Mouse (Mus musculus) MEL (cell line): ENCODE data around the gene Naa20. TPM values are rescaled to one million over a fixed set of nuclear protein-coding genes. Genes with fewer than 3 reads are reported as not detected.

Source experiments
- DNase-seq: peaks from one replicate; pipeline ENCODE4 v3.0.0; 2011; ENCODE audit warnings: low read depth, low spot score
- H3K27ac ChIP-seq: 2 replicates; pipeline ENCODE4 v1.5.1; 2012; ENCODE audit warnings: low read depth, mild to moderate bottlenecking, control low read depth, low read length, moderate library complexity; ENCODE audit not compliant: control insufficient read depth
- H3K27me3 ChIP-seq, 2 experiments: fragments of 150-350 bp in 1 of 2; sonication (generic) in 1 of 2; 2 replicates each; pipeline ENCODE4 v1.6.1; 2012; ENCODE audit warnings: low read length in 2 of 2, mild to moderate bottlenecking in 2 of 2, improper control_type of control experiment in 1 of 2, moderate library complexity in 1 of 2; ENCODE audit not compliant: insufficient read depth in 2 of 2, control insufficient read depth in 1 of 2
- H3K36me3 ChIP-seq, 2 experiments: 2 replicates each; pipeline ENCODE4 v1.6.1; 2012 to 2014; ENCODE audit warnings: low read length in 2 of 2, improper control_type of control experiment in 1 of 2, inconsistent platforms in 1 of 2, mild to moderate bottlenecking in 1 of 2; ENCODE audit not compliant: insufficient read depth in 2 of 2, control insufficient read depth in 1 of 2
- H3K4me1 ChIP-seq, 2 experiments: fragments of 150-350 bp in 1 of 2; sonication (generic) in 1 of 2; 2 replicates each; pipeline ENCODE4 v1.6.1; 2012; ENCODE audit warnings: low read length in 2 of 2, improper control_type of control experiment in 1 of 2, mild to moderate bottlenecking in 1 of 2; ENCODE audit not compliant: insufficient read depth in 2 of 2, control insufficient read depth in 1 of 2
- H3K4me3 ChIP-seq, 2 experiments: fragments of 150-350 bp in 1 of 2; sonication (generic) in 1 of 2; 2 replicates each; pipeline ENCODE4 v1.5.1; 2012; ENCODE audit warnings: low read depth in 2 of 2, low read length in 2 of 2, mild to moderate bottlenecking in 2 of 2, moderate library complexity in 2 of 2, control low read depth in 1 of 2, improper control_type of control experiment in 1 of 2; ENCODE audit not compliant: control insufficient read depth in 1 of 2, insufficient read depth in 1 of 2
- H3K79me2 ChIP-seq: 2 replicates; pipeline ENCODE4 v1.6.1; 2012; ENCODE audit warnings: mild to moderate bottlenecking, low read length, moderate library complexity; ENCODE audit not compliant: control insufficient read depth, poor library complexity, insufficient read depth
- H3K9ac ChIP-seq: 2 replicates; pipeline ENCODE4 v1.6.1; 2012; ENCODE audit warnings: low read depth, mild to moderate bottlenecking, control low read depth, low read length, moderate library complexity; ENCODE audit not compliant: control insufficient read depth, poor library complexity, severe bottlenecking
- H3K9me3 ChIP-seq: fragments of 150-350 bp; sonication (generic); replicated peaks from 2 replicates; pipeline ENCODE4 v1.6.1; 2012; ENCODE audit warnings: mild to moderate bottlenecking, low read length, improper control_type of control experiment, moderate library complexity; ENCODE audit not compliant: insufficient read depth
- BHLHE40 ChIP-seq: IDR thresholded peaks from 2 replicates; pipeline ENCODE4 v1.6.1; 2012; ENCODE audit warnings: low read depth, mild to moderate bottlenecking, inconsistent platforms, low read length, improper control_type of control experiment, borderline replicate concordance
- CHD1 ChIP-seq: IDR thresholded peaks from 2 replicates; pipeline ENCODE4 v1.6.1; 2012; ENCODE audit warnings: low read depth, mild to moderate bottlenecking, inconsistent platforms, low read length, improper control_type of control experiment
- CTCF ChIP-seq, 3 experiments: IDR thresholded peaks in 2 of 3; conservative IDR thresholded peaks in 1 of 3; 2 replicates each; pipeline ENCODE4 v1.5.1; 2011 to 2012; ENCODE audit warnings: low read length in 3 of 3, low read depth in 2 of 3, mild to moderate bottlenecking in 2 of 3, improper control_type of control experiment in 1 of 3, inconsistent platforms in 1 of 3, mixed read lengths in 1 of 3, moderate library complexity in 1 of 3; ENCODE audit not compliant: control insufficient read depth in 1 of 3, insufficient read depth in 1 of 3, poor library complexity in 1 of 3, severe bottlenecking in 1 of 3
- E2F4 ChIP-seq: IDR thresholded peaks from 2 replicates; pipeline ENCODE4 v1.6.1; 2011; ENCODE audit warnings: low read depth, low read length, improper control_type of control experiment, borderline replicate concordance
- ELF1 ChIP-seq: IDR thresholded peaks from 2 replicates; pipeline ENCODE4 v1.6.1; 2014; ENCODE audit warnings: low read depth, mild to moderate bottlenecking, inconsistent platforms, low read length, improper control_type of control experiment, moderate library complexity
- GABPA ChIP-seq: IDR thresholded peaks from 2 replicates; pipeline ENCODE4 v1.6.1; 2012; ENCODE audit warnings: low read depth, mild to moderate bottlenecking, inconsistent platforms, low read length, improper control_type of control experiment, moderate library complexity
- GATA1 ChIP-seq: IDR thresholded peaks from 2 replicates; pipeline ENCODE4 v1.6.1; 2011; ENCODE audit warnings: low read depth, low read length, improper control_type of control experiment
- HCFC1 ChIP-seq: IDR thresholded peaks from 2 replicates; pipeline ENCODE4 v1.6.1; 2012; ENCODE audit warnings: low read depth, mild to moderate bottlenecking, inconsistent platforms, low read length, improper control_type of control experiment, moderate library complexity
- JUND ChIP-seq: IDR thresholded peaks from 2 replicates; pipeline ENCODE4 v1.6.1; 2011; ENCODE audit warnings: low read depth, mild to moderate bottlenecking, improper control_type of control experiment, low read length
- KAT2A ChIP-seq: conservative IDR thresholded peaks from 2 replicates; pipeline ENCODE4 v1.6.1; 2012; ENCODE audit warnings: low read depth, low read length, improper control_type of control experiment, inconsistent platforms
- MEF2A ChIP-seq: IDR thresholded peaks from 2 replicates; pipeline ENCODE4 v1.6.1; 2014; ENCODE audit warnings: low read depth, mild to moderate bottlenecking, inconsistent platforms, low read length, improper control_type of control experiment; ENCODE audit not compliant: poor library complexity, insufficient replicate concordance, severe bottlenecking; ENCODE audit errors: extremely low read depth
- MXI1 ChIP-seq: IDR thresholded peaks from 2 replicates; pipeline ENCODE4 v1.6.1; 2011; ENCODE audit warnings: mild to moderate bottlenecking, low read depth, low read length, improper control_type of control experiment
- MYC ChIP-seq: IDR thresholded peaks from 2 replicates; pipeline ENCODE4 v1.6.1; 2011; ENCODE audit warnings: low read depth, mild to moderate bottlenecking, low read length, improper control_type of control experiment, moderate library complexity
- NELFE ChIP-seq: IDR thresholded peaks from 2 replicates; pipeline ENCODE4 v1.6.1; 2011; ENCODE audit warnings: low read depth, low read length, improper control_type of control experiment
- NRF1 ChIP-seq: IDR thresholded peaks from 2 replicates; pipeline ENCODE4 v1.6.1; 2014; ENCODE audit warnings: low read depth, mild to moderate bottlenecking, inconsistent platforms, low read length, improper control_type of control experiment, moderate library complexity; ENCODE audit not compliant: poor library complexity, insufficient read depth, severe bottlenecking
- POLR2A ChIP-seq, 2 experiments: IDR thresholded peaks; 2 replicates each; pipeline ENCODE4 v1.6.1; 2011 to 2012; ENCODE audit warnings: low read length in 2 of 2, mild to moderate bottlenecking in 2 of 2, control low read depth in 1 of 2, improper control_type of control experiment in 1 of 2, low read depth in 1 of 2, moderate library complexity in 1 of 2; ENCODE audit not compliant: control insufficient read depth in 1 of 2, insufficient read depth in 1 of 2, poor library complexity in 1 of 2
- POLR2AphosphoS2 ChIP-seq: IDR thresholded peaks from 2 replicates; pipeline ENCODE4 v1.6.1; 2011; ENCODE audit warnings: low read length, improper control_type of control experiment
- RAD21 ChIP-seq: IDR thresholded peaks from 2 replicates; pipeline ENCODE4 v1.6.1; 2011; ENCODE audit warnings: mild to moderate bottlenecking, low read depth, low read length, improper control_type of control experiment
- SMC3 ChIP-seq: IDR thresholded peaks from 2 replicates; pipeline ENCODE4 v1.6.1; 2011; ENCODE audit warnings: low read depth, low read length, improper control_type of control experiment
- TBP ChIP-seq: IDR thresholded peaks from 2 replicates; pipeline ENCODE4 v1.8.0; 2011; ENCODE audit warnings: low read depth, low read length, improper control_type of control experiment
- UBTF ChIP-seq: IDR thresholded peaks from 2 replicates; pipeline ENCODE4 v1.6.1; 2012; ENCODE audit warnings: low read depth, mild to moderate bottlenecking, inconsistent platforms, low read length, improper control_type of control experiment, moderate library complexity, borderline replicate concordance; ENCODE audit not compliant: insufficient read depth
- USF2 ChIP-seq, 2 experiments: IDR thresholded peaks; 2 replicates each; pipeline ENCODE4 v1.6.1; 2011 to 2012; ENCODE audit warnings: improper control_type of control experiment in 2 of 2, low read length in 2 of 2, borderline replicate concordance in 1 of 2, inconsistent platforms in 1 of 2, low read depth in 1 of 2, mild to moderate bottlenecking in 1 of 2; ENCODE audit not compliant: insufficient read depth in 1 of 2
- ZC3H11A ChIP-seq: IDR thresholded peaks from 2 replicates; pipeline ENCODE4 v1.6.1; 2012; ENCODE audit warnings: low read depth, mild to moderate bottlenecking, inconsistent platforms, low read length, improper control_type of control experiment
- ZNF384 ChIP-seq: IDR thresholded peaks from 2 replicates; pipeline ENCODE4 v1.6.1; 2012; ENCODE audit warnings: low read depth, mild to moderate bottlenecking, inconsistent platforms, low read length, improper control_type of control experiment
- polyA plus RNA-seq, 2 experiments: library from polyadenylated mRNA; stranded (reverse) in 1 of 2; unstranded in 1 of 2; fragments of >175 nt in 1 of 2; fragments of >200 nt in 1 of 2; gene quantifications; 2 replicates each; pipeline versions ENCODE4 v1.2.1 to v1.2.4; 2012; ENCODE audit warnings: low replicate concordance in 2 of 2, low read depth in 1 of 2; ENCODE audit not compliant: insufficient read length in 2 of 2, insufficient read depth in 1 of 2, missing spikeins in 1 of 2
- total RNA-seq: library from RNA; depleted of rRNA; stranded (reverse); fragments of 300-350 nt; gene quantifications from 2 replicates; pipeline ENCODE4 v1.2.3, GENCODE M21; 2012

Gene Naa20
- total and polyA plus RNA-seq, 3 experiments: 86.3 to 88.1 TPM; not detected in 1

DNA sequence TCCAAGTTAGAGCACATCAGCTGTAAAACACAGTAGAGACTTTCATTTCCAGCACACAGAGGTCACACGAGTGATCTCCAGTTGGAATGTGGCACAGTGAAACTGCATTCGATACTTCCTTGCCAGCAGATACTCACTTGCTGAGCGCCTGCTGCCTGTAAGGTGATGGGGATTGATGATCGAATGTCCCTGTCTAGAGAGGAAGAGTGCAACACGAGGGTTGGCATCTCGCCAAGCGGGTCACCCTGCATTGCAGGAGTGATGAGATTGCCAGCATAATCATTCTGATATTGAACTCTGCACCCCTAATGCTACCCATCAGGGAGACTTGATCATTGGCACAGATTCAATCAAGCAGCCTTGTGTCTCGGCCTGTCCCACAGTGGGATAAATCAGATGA lies 44.0 kb upstream of the Naa20 start:
- Histone ChIP-seq H3K4me1 (no peaks in the 10 kb centered on the region), H3K9ac (no peak overlapping the region), H3K27me3 (no peaks in the 10 kb centered on the region; a peak in 1 of 4 replicates), H3K79me2 (no peaks in the 10 kb centered on the region), H3K9me3 (no peaks in the 10 kb centered on the region), H3K36me3 (no peaks in the 10 kb centered on the region), H3K27ac (no peak overlapping the region), H3K4me3 (no peak overlapping the region)
- peak; percentile 2 for DNase-seq
- TF ChIP-seq GABPA (no peak), ELF1 (no peak), RAD21 (no peak), GATA1 (no peak), ZNF384 (no peak), SMC3 (no peak), HCFC1 (no peak), TBP (no peak), MYC (no peak), CHD1 (no peak), ZC3H11A (no peak), UBTF (no peak), NRF1 (no peak), POLR2AphosphoS2 (no peak), NELFE (no peak)

DNA sequence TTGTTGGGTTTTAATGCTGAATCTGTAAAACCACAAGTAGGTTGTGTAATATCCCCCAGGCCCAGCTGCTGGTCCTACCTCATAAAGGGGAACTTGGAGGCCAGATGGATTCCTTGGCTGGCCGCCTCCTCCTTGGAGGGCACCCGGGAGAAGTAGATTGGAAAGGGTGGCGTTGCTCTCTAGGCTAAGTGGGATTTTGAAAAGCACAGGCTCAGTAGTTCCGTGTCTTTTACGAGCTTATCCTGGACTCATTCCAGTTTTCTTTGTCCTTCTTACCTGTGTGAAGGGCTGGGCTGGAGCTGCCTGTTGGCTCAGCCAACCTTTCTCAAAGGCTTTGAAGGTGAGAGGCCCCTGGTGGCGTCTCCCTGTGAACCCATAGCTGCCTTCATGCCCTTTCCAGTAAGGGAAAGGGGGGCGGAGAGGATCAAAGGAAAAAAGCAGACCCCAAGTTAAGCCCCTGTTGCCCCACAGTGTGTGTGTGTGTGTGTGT lies 42.4 kb upstream of the Naa20 start:
- Histone ChIP-seq H3K4me3 (no peak overlapping the region), H3K27me3 (no peaks in the 10 kb centered on the region; a peak in 1 of 4 replicates)
- TF ChIP-seq CTCF (IDR thresholded peaks at IDR 0.05 in 2 of 3, conservative IDR thresholded peaks at IDR 0.05 in 1 of 3; ENCODE audit: control insufficient read depth in 1 of 3, insufficient read depth in 1 of 3, low read depth in 2 of 3, low read length in 3 of 3, poor library complexity in 1 of 3, severe bottlenecking in 1 of 3): no peak
- TF ChIP-seq BHLHE40: no peak
- no peak for TF ChIP-seq E2F4
- TF ChIP-seq MEF2A: no peak
- TF ChIP-seq GABPA: no peak
- no peak for TF ChIP-seq NRF1
- TF ChIP-seq POLR2A (IDR thresholded peaks at IDR 0.05; ENCODE audit: control insufficient read depth in 1 of 2, insufficient read depth in 1 of 2, low read depth in 1 of 2, low read length in 2 of 2, poor library complexity in 1 of 2): no peak
- TF ChIP-seq ZNF384: no peak
- no peak for TF ChIP-seq KAT2A
- TF ChIP-seq USF2 (IDR thresholded peaks at IDR 0.05; ENCODE audit: borderline replicate concordance in 1 of 2, insufficient read depth in 1 of 2, low read depth in 1 of 2, low read length in 2 of 2): no peak
- no peak for TF ChIP-seq MXI1
- TF ChIP-seq JUND: no peak
- TF ChIP-seq RAD21: no peak
- TF ChIP-seq SMC3: no peak
- TF ChIP-seq, all 39 proteins: peak for 0
- DNase-seq: no peak
- Histone ChIP-seq H3K4me1 (no peaks in the 10 kb centered on the region), H3K36me3 (no peaks in the 10 kb centered on the region), H3K9me3 (no peaks in the 10 kb centered on the region), H3K27ac (no peak overlapping the region), H3K79me2 (no peaks in the 10 kb centered on the region), H3K9ac (no peak overlapping the region)
